Mouse (Mus musculus): ENCODE results near the gene Pde9a. TPM values are rescaled to one million over a fixed set of nuclear protein-coding genes. Genes with fewer than 3 reads are reported as not detected.

Pde9a gene
- polyA plus RNA-seq, 1 experiment from 2014 or later, result 5.6 TPM

GRCm38 (mm10) chr17:31447766-31448165 is 61.8 kb downstream of the Pde9a start:
- Histone ChIP-seq H3K4me2 (no peak overlapping the region), H3K36me3 (no peaks in the 10 kb centered on the region), H3K9me3 (replicated peaks) (no peaks in the 10 kb centered on the region), H3K27ac (ENCODE audit: poor library complexity, severe bottlenecking) (no peak overlapping the region), H3K27me3 (replicated peaks) (no peaks in the 10 kb centered on the region), H3K4me3 (no peak overlapping the region), H3K4me1 (replicated peaks) (peaks cover 19% of the 10 kb centered on the region), H3K9ac (no peak overlapping the region)
- no peak for ATAC-seq (ENCODE audit: insufficient number of reproducible peaks, low FRiP score)
- 79% methylated on average over 5 of the region's 5 CpGs for WGBS

DNA sequence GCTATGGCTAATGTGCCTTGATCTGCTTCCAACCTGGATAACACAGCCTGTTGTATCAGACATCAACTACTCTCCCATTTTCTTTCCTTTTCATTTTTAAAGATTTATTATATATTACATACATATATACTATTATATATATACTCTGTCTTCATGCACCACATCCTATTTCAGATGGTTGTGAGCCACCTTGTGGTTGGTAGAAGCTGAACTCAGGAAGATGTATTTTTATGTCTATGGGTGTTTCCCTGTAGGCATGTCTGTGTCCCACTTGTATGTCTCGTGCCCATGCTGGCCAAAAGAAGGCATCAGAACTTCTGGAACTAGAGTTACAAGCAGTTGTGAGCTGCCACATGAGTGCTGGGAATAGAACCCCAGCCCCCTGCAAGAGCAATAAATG is 62.5 kb downstream of the Pde9a start:
- Histone ChIP-seq H3K4me3 (no peak overlapping the region), H3K27ac (ENCODE audit: poor library complexity, severe bottlenecking) (no peak overlapping the region), H3K9ac (no peak overlapping the region), H3K9me3 (replicated peaks) (no peaks in the 10 kb centered on the region), H3K27me3 (replicated peaks) (no peaks in the 10 kb centered on the region), H3K36me3 (no peaks in the 10 kb centered on the region), H3K4me2 (no peak overlapping the region), H3K4me1 (replicated peaks) (peaks cover 13% of the 10 kb centered on the region; the same call in 1 of the 2 replicates)
- 70% methylated on average over 1 of the region's 1 CpGs for WGBS
- no peak for ATAC-seq (ENCODE audit: insufficient number of reproducible peaks, low FRiP score)

- Histone ChIP-seq H3K36me3 (no peaks in the 10 kb centered on the region), H3K27me3 (replicated peaks) (no peaks in the 10 kb centered on the region), H3K27ac (ENCODE audit: poor library complexity, severe bottlenecking) (no peak overlapping the region), H3K4me2 (no peak overlapping the region), H3K9me3 (replicated peaks) (no peaks in the 10 kb centered on the region), H3K9ac (no peak overlapping the region), H3K4me1 (replicated peaks) (peaks cover 5% of the 10 kb centered on the region), H3K4me3 (no peak overlapping the region)
- WGBS, result 72% methylated on average over 3 of the region's 3 CpGs
- no peak for ATAC-seq (ENCODE audit: insufficient number of reproducible peaks, low FRiP score)
Measured at GRCm38 (mm10) chr17:31450206-31450605, 64.2 kb downstream of the Pde9a start.

DNA sequence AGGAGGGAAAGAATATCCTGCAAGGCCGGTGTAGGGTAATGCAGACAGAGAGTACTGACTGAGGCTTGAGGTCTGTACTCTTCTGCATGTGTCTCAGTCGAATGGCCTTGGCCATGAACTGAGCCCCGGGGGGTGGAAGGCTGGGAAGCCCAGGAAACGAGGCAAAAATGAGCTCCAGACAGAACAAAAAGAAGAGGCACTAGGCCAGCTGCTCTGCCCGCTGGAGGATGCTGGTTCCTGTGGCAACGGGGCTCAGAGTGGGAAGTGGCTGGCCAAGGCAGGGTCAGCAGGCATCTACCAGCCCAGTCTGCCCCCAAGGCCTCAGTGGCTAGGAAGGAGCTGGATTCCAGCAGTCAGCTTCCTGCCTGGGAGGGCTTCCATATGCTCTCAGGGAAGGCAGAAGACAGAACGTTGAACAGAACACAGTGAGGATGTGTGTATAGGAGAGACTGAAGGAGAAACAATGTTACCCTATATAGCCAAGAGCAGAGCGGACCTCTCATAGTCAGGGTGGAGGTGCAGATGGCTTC is 65.2 kb downstream of the Pde9a start:
- Histone ChIP-seq H3K4me3 (no peak overlapping the region), H3K4me2 (no peak overlapping the region), H3K27ac (ENCODE audit: poor library complexity, severe bottlenecking) (no peak overlapping the region), H3K9me3 (replicated peaks) (no peaks in the 10 kb centered on the region), H3K27me3 (replicated peaks) (no peaks in the 10 kb centered on the region), H3K36me3 (no peaks in the 10 kb centered on the region), H3K4me1 (replicated peaks) (peaks cover 5% of the 10 kb centered on the region), H3K9ac (no peak overlapping the region)
- WGBS, result 60% methylated on average over 8 of the region's 8 CpGs
- ATAC-seq (ENCODE audit: insufficient number of reproducible peaks, low FRiP score), result no peak

GRCm38 (mm10) chr17:31452816-31453215 is 66.8 kb downstream of the Pde9a start:
- ATAC-seq (ENCODE audit: insufficient number of reproducible peaks, low FRiP score), result no peak
- H3K4me2 ChIP-seq, result no peak overlapping the region
- no peaks in the 10 kb centered on the region for H3K27me3 ChIP-seq (replicated peaks)
- no peak overlapping the region for H3K9ac ChIP-seq
- H3K4me1 ChIP-seq (replicated peaks), result peaks cover 12% of the 10 kb centered on the region
- 63% methylated on average over 2 of the region's 2 CpGs for WGBS
- no peak overlapping the region for H3K27ac ChIP-seq (ENCODE audit: poor library complexity, severe bottlenecking)
- H3K36me3 ChIP-seq, result no peaks in the 10 kb centered on the region
- H3K9me3 ChIP-seq (replicated peaks), result no peaks in the 10 kb centered on the region
- no peak overlapping the region for H3K4me3 ChIP-seq

DNA sequence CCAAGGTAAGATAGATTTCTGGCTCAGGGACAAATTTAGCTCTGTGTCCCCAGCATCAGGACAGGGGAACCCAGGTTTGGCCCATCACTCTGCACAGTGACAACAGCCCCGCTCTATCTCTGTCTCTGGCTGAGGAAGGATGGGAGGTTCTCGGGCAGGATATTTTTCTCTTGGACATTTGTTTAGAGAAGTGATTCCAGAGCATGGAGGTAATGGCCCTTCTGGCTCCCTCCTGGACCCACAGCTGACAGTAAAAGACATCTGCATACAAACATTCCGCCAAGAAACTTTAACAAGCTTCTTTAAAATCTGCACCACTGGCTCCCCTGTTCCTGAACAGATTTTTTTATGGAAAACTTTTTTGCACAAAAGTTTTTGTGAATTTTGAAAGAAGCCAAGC is 67.5 kb downstream of the Pde9a start:
- H3K4me3 ChIP-seq, result no peak overlapping the region
- H3K4me1 ChIP-seq (replicated peaks), result peaks cover 12% of the 10 kb centered on the region
- H3K4me2 ChIP-seq, result no peak overlapping the region
- 65% methylated on average over 3 of the region's 3 CpGs for WGBS
- H3K9ac ChIP-seq, result no peak overlapping the region
- no peak for ATAC-seq (ENCODE audit: insufficient number of reproducible peaks, low FRiP score)
- H3K27ac ChIP-seq (ENCODE audit: poor library complexity, severe bottlenecking), result no peak overlapping the region
- H3K9me3 ChIP-seq (replicated peaks), result no peaks in the 10 kb centered on the region
- no peaks in the 10 kb centered on the region for H3K36me3 ChIP-seq
- no peaks in the 10 kb centered on the region for H3K27me3 ChIP-seq (replicated peaks)

- Histone ChIP-seq H3K9ac (no peak overlapping the region), H3K4me2 (no peak overlapping the region), H3K4me1 (replicated peaks) (peaks cover 12% of the 10 kb centered on the region), H3K27me3 (replicated peaks) (no peaks in the 10 kb centered on the region), H3K27ac (ENCODE audit: poor library complexity, severe bottlenecking) (no peak overlapping the region), H3K9me3 (replicated peaks) (no peaks in the 10 kb centered on the region), H3K36me3 (no peaks in the 10 kb centered on the region), H3K4me3 (no peak overlapping the region)
- no peak for ATAC-seq (ENCODE audit: insufficient number of reproducible peaks, low FRiP score)
- 83% methylated on average over 9 of the region's 9 CpGs for WGBS
Measured at GRCm38 (mm10) chr17:31454056-31454455, 68.0 kb downstream of the Pde9a start.

GRCm38 (mm10) chr17:31456723-31457567 is 70.9 kb downstream of the Pde9a start:
- H3K4me1 ChIP-seq (replicated peaks), result peaks cover 12% of the 10 kb centered on the region

GRCm38 (mm10) chr17:31460416-31460815 is 74.4 kb downstream of the Pde9a start:
- H3K36me3 ChIP-seq, result no peaks in the 10 kb centered on the region
- H3K4me3 ChIP-seq, result no peak overlapping the region
- 63% methylated on average over 4 of the region's 4 CpGs for WGBS
- H3K9ac ChIP-seq, result no peak overlapping the region
- peaks cover 9% of the 10 kb centered on the region for H3K4me1 ChIP-seq (replicated peaks)
- no peaks in the 10 kb centered on the region; the same call in 1 of the 2 replicates for H3K27me3 ChIP-seq (replicated peaks)
- no peak for ATAC-seq (ENCODE audit: insufficient number of reproducible peaks, low FRiP score)
- H3K27ac ChIP-seq (ENCODE audit: poor library complexity, severe bottlenecking), result no peak overlapping the region
- H3K9me3 ChIP-seq (replicated peaks), result no peaks in the 10 kb centered on the region
- no peak overlapping the region for H3K4me2 ChIP-seq

More at GRCm38 (mm10) chr17:31456723-31457567, 70.9 kb downstream of the Pde9a start:
- Histone ChIP-seq H3K27me3 (replicated peaks) (no peaks in the 10 kb centered on the region; the same call in 1 of the 2 replicates), H3K4me3 (no peak overlapping the region), H3K9ac (no peak overlapping the region), H3K27ac (ENCODE audit: poor library complexity, severe bottlenecking) (no peak overlapping the region), H3K36me3 (no peaks in the 10 kb centered on the region), H3K9me3 (replicated peaks) (no peaks in the 10 kb centered on the region), H3K4me2 (no peak overlapping the region)
- 66% methylated on average over 18 of the region's 18 CpGs for WGBS
- no peak for ATAC-seq (ENCODE audit: insufficient number of reproducible peaks, low FRiP score)

DNA sequence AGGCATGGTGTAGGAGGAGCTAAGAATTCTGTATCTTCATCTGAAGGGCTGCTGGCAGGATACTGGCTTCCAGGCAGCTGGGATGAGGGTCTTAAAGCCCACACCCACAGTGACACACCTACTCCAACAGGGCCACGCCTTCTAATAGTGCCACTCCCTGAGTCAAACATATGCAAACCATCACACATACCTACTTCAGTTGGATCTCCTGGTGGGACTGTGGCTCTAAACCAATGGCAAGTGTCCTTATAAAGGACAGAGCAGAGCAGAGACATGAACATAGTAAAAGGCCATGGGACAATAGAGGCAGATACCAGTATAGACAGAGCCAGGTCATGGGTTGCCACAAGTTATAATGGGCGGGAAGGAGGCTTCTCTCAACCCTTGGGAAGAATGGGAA is 76.5 kb downstream of the Pde9a start:
- no peak for ATAC-seq (ENCODE audit: insufficient number of reproducible peaks, low FRiP score)
- Histone ChIP-seq H3K4me3 (no peak overlapping the region), H3K4me1 (replicated peaks) (no peaks in the 10 kb centered on the region), H3K9me3 (replicated peaks) (no peaks in the 10 kb centered on the region), H3K27me3 (replicated peaks) (no peaks in the 10 kb centered on the region; the same call in 1 of the 2 replicates), H3K4me2 (no peak overlapping the region), H3K27ac (ENCODE audit: poor library complexity, severe bottlenecking) (no peak overlapping the region), H3K36me3 (no peaks in the 10 kb centered on the region), H3K9ac (no peak overlapping the region)
- 65% methylated on average over 2 of the region's 2 CpGs for WGBS

DNA sequence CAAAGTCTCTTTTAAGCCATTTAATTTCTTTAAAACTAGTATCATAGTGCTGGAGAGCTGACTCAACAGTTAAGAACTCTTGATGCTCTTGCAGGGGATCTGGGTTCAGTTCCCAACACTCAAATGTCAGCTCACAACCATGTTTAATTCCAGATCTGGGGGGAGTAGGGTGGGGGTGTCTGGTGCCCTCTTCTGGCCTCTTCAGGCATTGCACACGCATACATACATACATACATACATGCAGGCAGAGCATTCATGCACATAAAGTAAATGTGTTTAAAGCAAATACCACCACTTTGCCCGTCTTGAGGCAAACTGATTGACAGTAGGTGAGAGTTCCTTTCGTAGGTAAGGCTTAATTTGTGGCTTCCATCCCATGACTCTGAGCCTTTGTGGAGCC is 80.8 kb downstream of the Pde9a start:
- H3K4me3 ChIP-seq, result no peak overlapping the region
- no peak overlapping the region for H3K4me2 ChIP-seq
- no peak for ATAC-seq (ENCODE audit: insufficient number of reproducible peaks, low FRiP score)
- H3K36me3 ChIP-seq, result no peaks in the 10 kb centered on the region
- H3K9ac ChIP-seq, result no peak overlapping the region
- H3K9me3 ChIP-seq (replicated peaks), result no peaks in the 10 kb centered on the region
- no peak overlapping the region for H3K27ac ChIP-seq (ENCODE audit: poor library complexity, severe bottlenecking)
- WGBS, result 85% methylated on average over 3 of the region's 3 CpGs
- no peaks in the 10 kb centered on the region for H3K27me3 ChIP-seq (replicated peaks)
- no peaks in the 10 kb centered on the region for H3K4me1 ChIP-seq (replicated peaks)

All from heart, embryonic 12.5 days (tissue).